9 mouse cellular contexts compared by ENCODE assay signal in genomic region chr17:9169371-9169770, GRCm38 (mm10).
DNase-seq lines count a peak whose midpoint lies in the region; ATAC-seq and TF ChIP-seq lines count a peak whose summit lies in the region.
"Had no signal": no experiment of that assay in that cellular context is flagged by ENCODE, and none has a peak within 500 bp of the region (broad histone marks: within the 10 kb centered on the region; RNA-seq: fewer than 3 reads in every experiment).

No protein-coding gene starts in this region.

- 12% methylated on average over 11 of the region's 11 CpGs for WGBS in heart, postnatal 0 days
- 11% methylated on average over 11 of the region's 11 CpGs for WGBS in lung, postnatal 0 days

- ATAC-seq in cerebellum, adult (ENCODE audit: insufficient number of reproducible peaks, low FRiP score, low TSS enrichment) = no peak
- no peak for ATAC-seq in heart, postnatal 0 days (ENCODE audit: insufficient read depth, low read depth)
- no peak for ATAC-seq in lung, postnatal 0 days

- no peaks in the 10 kb centered on the region for H3K36me3 ChIP-seq in heart, postnatal 0 days (replicated peaks; ENCODE audit: control insufficient read depth, insufficient read depth, low read length)
- H3K36me3 ChIP-seq in lung, postnatal 0 days (ENCODE audit: insufficient read depth, low read length) = no peaks in the 10 kb centered on the region
- H3K36me3 ChIP-seq: limb, embryonic 12.5 days had no signal

- TF ChIP-seq CTCF in heart, postnatal 0 days (IDR thresholded peaks at IDR 0.05; ENCODE audit: low read depth) = peak; percentile 62
- peak; percentile 95 for TF ChIP-seq CTCF in layer of hippocampus, adult 2 months (conservative IDR thresholded peaks at IDR 0.05)
- TF ChIP-seq CTCF in lung, postnatal 0 days (IDR thresholded peaks at IDR 0.05) = peak; percentile 78

- no peak overlapping the region for H3K9ac ChIP-seq in heart, postnatal 0 days (replicated peaks; ENCODE audit: low read depth, low read length)
- H3K9ac ChIP-seq in lung, postnatal 0 days (replicated peaks; ENCODE audit: low read depth) = no peak overlapping the region
- H3K9ac ChIP-seq: limb, embryonic 12.5 days had no signal

- DNase-seq in cerebellum, adult 11 months = peak; percentile 53
- DNase-seq in Muller cell, postnatal 12 days (ENCODE audit: inconsistent ontology term) = peak; percentile 56
- peak; percentile 63 to 88 for DNase-seq in cerebellum, postnatal 4 days (ENCODE audit: low spot score in 2 of 2)
- DNase-seq in heart, postnatal 0 days (ENCODE audit: low spot score) = peak; percentile 54
- DNase-seq in layer of hippocampus, adult 2 months (ENCODE audit: low spot score in 2 of 2) = peak; percentile 79 to 88
- peak; percentile 65 for DNase-seq in lung, postnatal 0 days (ENCODE audit: low spot score)
- peak; percentile 76 for DNase-seq in right cerebral cortex, adult 18-20 months

- H3K27me3 ChIP-seq in heart, postnatal 0 days (ENCODE audit: control insufficient read depth, insufficient read depth, low read length) = no peaks in the 10 kb centered on the region
- 0 out of 2 replicates have a peak, but pooled peaks cover 4% of the 10 kb centered on the region for H3K27me3 ChIP-seq in lung, postnatal 0 days (replicated peaks; ENCODE audit: insufficient read depth, low read length)

- no peak overlapping the region for H3K27ac ChIP-seq in heart, postnatal 0 days (ENCODE audit: low read depth)
- peak overlapping the region; percentile 91 for H3K27ac ChIP-seq in layer of hippocampus, adult 2 months
- no peak overlapping the region for H3K27ac ChIP-seq in lung, postnatal 0 days (ENCODE audit: low read length)
- H3K27ac ChIP-seq: limb, embryonic 12.5 days had no signal

- no peak for TF ChIP-seq EP300 in heart, postnatal 0 days (IDR thresholded peaks at IDR 0.05; ENCODE audit: low read depth)
- TF ChIP-seq EP300 in lung, postnatal 0 days (IDR thresholded peaks at IDR 0.05) = no peak

- no peak overlapping the region for H3K4me3 ChIP-seq in heart, postnatal 0 days (ENCODE audit: low read depth, low read length)
- H3K4me3 ChIP-seq in layer of hippocampus, adult 2 months = peak overlapping the region; percentile 41
- H3K4me3 ChIP-seq in lung, postnatal 0 days (ENCODE audit: low read depth, low read length) = no peak overlapping the region
- H3K4me3 ChIP-seq: limb, embryonic 12.5 days had no signal

- peak overlapping the region; percentile 41; the same call in 1 of the 2 replicates for H3K4me2 ChIP-seq in heart, postnatal 0 days (ENCODE audit: low read depth, low read length)
- no peak overlapping the region for H3K4me2 ChIP-seq in lung, postnatal 0 days (replicated peaks; ENCODE audit: low read depth, low read length)
- H3K4me2 ChIP-seq: limb, embryonic 12.5 days had no signal

- H3K4me1 ChIP-seq in heart, postnatal 0 days (ENCODE audit: control insufficient read depth, insufficient read depth) = 0 out of 2 replicates have a peak, but pooled peaks cover 4% of the 10 kb centered on the region
- peaks cover 3% of the 10 kb centered on the region; the same call in 1 of the 2 replicates for H3K4me1 ChIP-seq in lung, postnatal 0 days (ENCODE audit: insufficient read depth, low read depth, low read length)

- no peaks in the 10 kb centered on the region for H3K9me3 ChIP-seq in heart, postnatal 0 days (replicated peaks; ENCODE audit: control insufficient read depth, low read length)
- no peaks in the 10 kb centered on the region for H3K9me3 ChIP-seq in lung, postnatal 0 days (ENCODE audit: low read length)
- H3K9me3 ChIP-seq: limb, embryonic 12.5 days had no signal
